Mouse (Mus musculus) hindbrain, embryonic 13.5 days (tissue): Measurements from ENCODE around the gene Rbp2. TPM values are rescaled to one million over a fixed set of nuclear protein-coding genes. Genes with fewer than 3 reads are reported as not detected.

Source experiments
- ATAC-seq: fragments of 200-750 bp; cut with Nextera tagmentation; 2 replicates; pipeline ENCODE4 v1.8.0; 2017; ENCODE audit warnings: moderate TSS enrichment; ENCODE audit not compliant: low FRiP score
- H3K27ac ChIP-seq: fragments of 300-500 bp; sonication (generic); 2 replicates; pipeline ENCODE4 v1.5.1; 2015; ENCODE audit warnings: inconsistent platforms, mild to moderate bottlenecking, moderate library complexity
- H3K27me3 ChIP-seq: fragments of 300-500 bp; sonication (generic); 2 replicates; pipeline ENCODE4 v1.6.1; 2015; ENCODE audit warnings: mild to moderate bottlenecking, inconsistent platforms
- H3K36me3 ChIP-seq: fragments of 300-500 bp; sonication (generic); 2 replicates; pipeline ENCODE4 v1.6.1; 2015; ENCODE audit warnings: mild to moderate bottlenecking, inconsistent platforms
- H3K4me1 ChIP-seq: fragments of 300-500 bp; sonication (generic); replicated peaks from 2 replicates; pipeline ENCODE4 v1.6.1; 2015; ENCODE audit warnings: inconsistent platforms
- H3K4me2 ChIP-seq: fragments of 300-500 bp; sonication (generic); 2 replicates; pipeline ENCODE4 v1.6.1; 2015; ENCODE audit warnings: inconsistent platforms, mild to moderate bottlenecking, moderate library complexity
- H3K4me3 ChIP-seq: fragments of 300-500 bp; sonication (generic); 2 replicates; pipeline ENCODE4 v1.5.1; 2015; ENCODE audit warnings: mild to moderate bottlenecking, inconsistent platforms
- H3K9ac ChIP-seq: fragments of 300-500 bp; sonication (generic); 2 replicates; pipeline ENCODE4 v1.6.1; 2015; ENCODE audit warnings: mild to moderate bottlenecking, inconsistent platforms
- H3K9me3 ChIP-seq: fragments of 300-500 bp; sonication (generic); 2 replicates; pipeline ENCODE4 v1.6.1; 2016; ENCODE audit warnings: inconsistent platforms
- WGBS: fragments of 180-500 bp; shearing (Covaris S2); methylation state at CpG from one replicate; pipeline ENCODE4 v1.1.7; 2015; 5-methylcytosine and 5-hydroxymethylcytosine counted together
- polyA plus RNA-seq: library from polyadenylated mRNA; unstranded; fragments of >200 nt; fragmentation: Nextera tagmentation; extraction: Ambion mirVana; gene quantifications from 2 replicates; pipeline ENCODE4 v1.2.1, GENCODE M21; 2015

Gene Rbp2
- polyA plus RNA-seq = 0.62 and 1.2 TPM in 2 replicates

- ATAC-seq = no peak
- Histone ChIP-seq H3K36me3 (no peaks in the 10 kb centered on the region), H3K27me3 (no peaks in the 10 kb centered on the region), H3K4me1 (no peaks in the 10 kb centered on the region), H3K4me2 (no peak within 1 kb of the TSS), H3K27ac (no peak within 1 kb of the TSS), H3K9me3 (no peaks in the 10 kb centered on the region), H3K4me3 (no peak within 1 kb of the TSS), H3K9ac (no peak within 1 kb of the TSS)
- WGBS = 92% methylated on average over 3 of the region's 3 CpGs
Observed at GRCm38 (mm10) chr9:98485815-98486214, at the start of gene Rbp2. Gene Rbp2, plus strand, starts transcription at chr9:98486115.

DNA sequence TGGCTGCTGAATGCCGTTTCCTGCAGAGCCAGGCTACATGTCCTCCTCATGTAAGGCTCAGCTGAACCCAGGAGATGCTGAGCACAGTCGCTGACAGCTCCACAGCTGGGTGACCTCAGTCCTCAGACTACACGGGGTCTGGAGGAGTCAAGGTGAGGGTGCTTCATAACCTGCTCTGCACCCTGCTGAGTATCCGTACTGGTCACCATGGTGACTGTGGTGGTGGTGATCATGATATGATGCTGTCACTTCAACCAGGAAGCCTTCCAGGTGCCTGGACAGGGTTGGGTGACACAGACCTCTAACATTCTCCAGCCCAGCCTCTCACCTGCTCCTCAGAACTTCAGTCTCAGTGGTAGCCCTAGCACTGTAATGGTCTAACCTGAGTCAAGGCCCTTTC lies 48.1 kb upstream of the Rbp2 start:
- no peak for ATAC-seq
- 80% methylated on average over 4 of the region's 4 CpGs for WGBS
- Histone ChIP-seq H3K4me2 (no peak overlapping the region), H3K27ac (no peak overlapping the region), H3K27me3 (0 out of 2 replicates have a peak, but pooled peaks cover 3% of the 10 kb centered on the region), H3K36me3 (peaks cover 5% of the 10 kb centered on the region; the same call in 1 of the 2 replicates), H3K9me3 (no peaks in the 10 kb centered on the region), H3K4me3 (no peak overlapping the region), H3K9ac (no peak overlapping the region), H3K4me1 (peaks cover 16% of the 10 kb centered on the region)

GRCm38 (mm10) chr9:98439091-98439490 lies 46.8 kb upstream of the Rbp2 start:
- Histone ChIP-seq H3K4me2 (no peak overlapping the region), H3K4me3 (no peak overlapping the region), H3K36me3 (peaks cover 5% of the 10 kb centered on the region; the same call in 1 of the 2 replicates), H3K9ac (no peak overlapping the region), H3K27me3 (no peaks in the 10 kb centered on the region), H3K27ac (no peak overlapping the region), H3K4me1 (peaks cover 11% of the 10 kb centered on the region), H3K9me3 (no peaks in the 10 kb centered on the region)
- ATAC-seq = no peak
- WGBS = 58% methylated on average over 3 of the region's 3 CpGs

DNA sequence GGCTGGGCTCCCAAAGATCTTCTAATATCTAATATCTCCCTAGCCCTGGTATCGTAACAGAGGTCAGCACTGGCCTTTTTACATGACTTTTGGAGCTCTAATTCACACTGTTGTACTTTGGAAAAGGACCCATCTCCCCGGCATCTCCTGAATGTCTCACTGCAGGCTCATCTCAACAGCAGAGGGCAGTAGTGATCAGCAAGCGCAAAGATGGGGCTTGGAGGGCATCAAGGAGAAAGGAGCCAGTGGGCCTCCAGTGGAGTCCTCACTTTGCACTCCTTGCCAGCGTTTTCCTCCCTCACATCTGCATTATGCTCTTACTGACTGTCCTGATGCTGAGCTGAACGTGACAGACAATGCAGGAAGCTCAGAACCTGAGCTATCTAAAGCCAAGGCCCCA lies 43.3 kb upstream of the Rbp2 start:
- no peaks in the 10 kb centered on the region for H3K27me3 ChIP-seq
- WGBS = 57% methylated on average over 5 of the region's 5 CpGs
- H3K27ac ChIP-seq = no peak overlapping the region
- no peaks in the 10 kb centered on the region for H3K9me3 ChIP-seq
- no peak for ATAC-seq
- 0 out of 2 replicates have a peak, but pooled peaks cover 7% of the 10 kb centered on the region for H3K4me1 ChIP-seq
- peaks cover 10% of the 10 kb centered on the region for H3K36me3 ChIP-seq
- no peak overlapping the region for H3K4me3 ChIP-seq
- H3K9ac ChIP-seq = no peak overlapping the region
- no peak overlapping the region for H3K4me2 ChIP-seq

- no peak overlapping the region for H3K27ac ChIP-seq
- no peaks in the 10 kb centered on the region for H3K4me1 ChIP-seq
- H3K9me3 ChIP-seq = no peaks in the 10 kb centered on the region
- H3K4me3 ChIP-seq = no peak overlapping the region
- no peak overlapping the region for H3K9ac ChIP-seq
- WGBS = 83% methylated on average over 9 of the region's 9 CpGs
- no peaks in the 10 kb centered on the region for H3K27me3 ChIP-seq
- no peak for ATAC-seq
- peaks cover 8% of the 10 kb centered on the region for H3K36me3 ChIP-seq
- no peak overlapping the region for H3K4me2 ChIP-seq
Observed at GRCm38 (mm10) chr9:98445359-98446149, 40.4 kb upstream of the Rbp2 start.

- WGBS = 74% methylated on average over 1 of the region's 1 CpGs
- H3K4me1 ChIP-seq = no peaks in the 10 kb centered on the region
- no peak overlapping the region for H3K4me3 ChIP-seq
- ATAC-seq = no peak
- H3K4me2 ChIP-seq = no peak overlapping the region
- no peaks in the 10 kb centered on the region for H3K27me3 ChIP-seq
- H3K27ac ChIP-seq = no peak overlapping the region
- no peak overlapping the region for H3K9ac ChIP-seq
- no peaks in the 10 kb centered on the region; the same call in 1 of the 2 replicates for H3K36me3 ChIP-seq
- no peaks in the 10 kb centered on the region for H3K9me3 ChIP-seq
Observed at GRCm38 (mm10) chr9:98450976-98451375, 34.9 kb upstream of the Rbp2 start.

DNA sequence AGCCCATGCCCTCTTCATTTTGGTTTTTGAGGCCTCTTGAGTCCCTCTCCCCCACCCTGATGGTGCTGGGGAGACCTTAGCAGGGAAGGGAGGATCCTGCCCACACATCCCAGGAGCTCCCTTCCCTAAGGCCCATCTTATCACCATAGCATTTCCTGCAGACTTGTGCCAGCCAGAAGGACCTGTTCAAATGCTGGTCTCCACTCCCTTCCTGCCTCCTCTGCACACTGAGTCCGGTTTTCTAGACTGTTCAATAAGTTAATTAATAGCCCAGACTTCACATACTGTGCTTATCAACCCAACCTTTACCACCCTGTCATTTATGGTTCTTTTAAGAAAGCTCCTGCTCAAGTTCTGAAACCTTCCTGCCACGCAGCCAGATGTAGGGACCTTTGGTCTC lies 19.2 kb upstream of the Rbp2 start:
- no peaks in the 10 kb centered on the region for H3K9me3 ChIP-seq
- no peaks in the 10 kb centered on the region for H3K27me3 ChIP-seq
- no peak overlapping the region for H3K9ac ChIP-seq
- 72% methylated on average over 2 of the region's 2 CpGs for WGBS
- H3K36me3 ChIP-seq = no peaks in the 10 kb centered on the region
- no peak overlapping the region for H3K4me2 ChIP-seq
- no peak for ATAC-seq
- H3K4me3 ChIP-seq = no peak overlapping the region
- no peak overlapping the region for H3K27ac ChIP-seq
- no peaks in the 10 kb centered on the region for H3K4me1 ChIP-seq

DNA sequence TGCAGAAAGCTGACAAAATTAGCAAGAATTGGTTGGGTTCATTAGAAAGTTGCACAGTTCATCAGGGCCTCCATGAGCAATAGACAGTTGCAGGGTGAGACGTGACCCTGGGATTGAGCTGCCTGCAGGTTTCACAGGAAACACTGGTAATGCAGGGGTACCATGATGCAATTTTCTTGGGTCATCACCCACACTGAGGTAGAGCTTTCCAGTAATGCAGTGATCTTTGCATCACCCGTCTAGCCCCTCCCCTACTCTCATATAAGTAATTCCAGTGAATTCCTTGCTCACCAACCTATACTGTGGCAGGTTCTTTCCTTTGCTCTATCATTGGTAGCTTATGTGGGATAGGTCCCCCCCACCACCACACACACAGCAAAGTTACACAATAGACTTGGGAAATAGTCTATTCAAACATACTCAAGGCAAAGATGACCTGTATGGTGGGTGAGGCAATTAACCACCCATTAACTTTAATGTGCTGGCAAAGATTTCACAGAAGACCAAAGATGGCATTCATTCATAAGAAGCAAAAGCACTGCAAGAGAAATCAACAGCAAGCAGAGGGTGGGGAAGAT lies 5.7 kb upstream of the Rbp2 start:
- H3K27me3 ChIP-seq = no peaks in the 10 kb centered on the region
- no peaks in the 10 kb centered on the region for H3K4me1 ChIP-seq
- H3K27ac ChIP-seq = no peak overlapping the region
- WGBS = 89% methylated on average over 2 of the region's 2 CpGs
- no peaks in the 10 kb centered on the region for H3K36me3 ChIP-seq
- no peak overlapping the region for H3K4me3 ChIP-seq
- H3K9ac ChIP-seq = no peak overlapping the region
- no peak for ATAC-seq
- H3K9me3 ChIP-seq = no peaks in the 10 kb centered on the region
- H3K4me2 ChIP-seq = no peak overlapping the region

DNA sequence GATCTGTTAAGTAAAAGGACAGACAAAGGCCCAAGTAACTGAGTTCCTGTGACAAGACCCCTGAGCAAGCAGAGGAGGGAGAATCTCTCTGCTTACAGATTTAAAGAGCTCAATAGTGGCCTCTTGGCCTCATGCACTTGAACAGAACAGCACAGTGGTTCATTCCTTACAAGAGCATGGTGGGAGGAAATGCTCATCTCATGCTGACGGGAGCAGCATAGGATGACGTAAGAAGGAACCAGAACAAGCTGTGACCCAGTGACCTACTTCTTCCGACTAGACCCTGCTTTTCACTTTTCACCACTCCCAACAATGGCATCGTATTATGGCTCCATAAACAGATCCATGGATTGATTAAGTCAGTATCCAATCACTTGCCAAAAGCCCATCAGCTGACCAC lies 3.7 kb upstream of the Rbp2 start:
- WGBS = 70% methylated on average over 4 of the region's 4 CpGs
- H3K9ac ChIP-seq = no peak overlapping the region
- no peaks in the 10 kb centered on the region for H3K27me3 ChIP-seq
- no peak overlapping the region for H3K27ac ChIP-seq
- ATAC-seq = no peak
- H3K4me3 ChIP-seq = no peak overlapping the region
- H3K4me1 ChIP-seq = no peaks in the 10 kb centered on the region
- no peak overlapping the region for H3K4me2 ChIP-seq
- no peaks in the 10 kb centered on the region for H3K9me3 ChIP-seq
- H3K36me3 ChIP-seq = no peaks in the 10 kb centered on the region

- H3K4me2 ChIP-seq = no peak overlapping the region
- H3K27me3 ChIP-seq = no peaks in the 10 kb centered on the region
- H3K9me3 ChIP-seq = no peaks in the 10 kb centered on the region
- ATAC-seq = no peak
- H3K27ac ChIP-seq = no peak overlapping the region
- no peak overlapping the region for H3K9ac ChIP-seq
- H3K4me1 ChIP-seq = no peaks in the 10 kb centered on the region
- H3K36me3 ChIP-seq = no peaks in the 10 kb centered on the region
- no peak overlapping the region for H3K4me3 ChIP-seq
- 82% methylated on average over 7 of the region's 7 CpGs for WGBS
Observed at GRCm38 (mm10) chr9:98485020-98485419, 895 bp upstream of the Rbp2 start.

GRCm38 (mm10) chr9:98487273-98487672 lies 1.4 kb downstream of the Rbp2 start:
- no peak for ATAC-seq
- no peaks in the 10 kb centered on the region for H3K4me1 ChIP-seq
- H3K36me3 ChIP-seq = no peaks in the 10 kb centered on the region
- 81% methylated on average over 6 of the region's 6 CpGs for WGBS
- H3K9me3 ChIP-seq = no peaks in the 10 kb centered on the region
- no peak overlapping the region for H3K4me3 ChIP-seq
- no peak overlapping the region for H3K9ac ChIP-seq
- H3K27ac ChIP-seq = no peak overlapping the region
- H3K27me3 ChIP-seq = no peaks in the 10 kb centered on the region
- H3K4me2 ChIP-seq = no peak overlapping the region

GRCm38 (mm10) chr9:98489532-98489931 lies 3.6 kb downstream of the Rbp2 start:
- 79% methylated on average over 4 of the region's 4 CpGs for WGBS
- ATAC-seq = no peak
- 0 out of 2 replicates have a peak, but pooled peaks cover 4% of the 10 kb centered on the region for H3K27me3 ChIP-seq

GRCm38 (mm10) chr9:98490128-98490527 lies 4.2 kb downstream of the Rbp2 start:
- no peak overlapping the region for H3K4me2 ChIP-seq
- H3K9ac ChIP-seq = no peak overlapping the region
- ATAC-seq = no peak
- H3K27ac ChIP-seq = no peak overlapping the region
- H3K27me3 ChIP-seq = 0 out of 2 replicates have a peak, but pooled peaks cover 4% of the 10 kb centered on the region
- H3K9me3 ChIP-seq = no peaks in the 10 kb centered on the region
- WGBS = 58% methylated on average over 4 of the region's 4 CpGs
- no peaks in the 10 kb centered on the region for H3K4me1 ChIP-seq
- H3K4me3 ChIP-seq = no peak overlapping the region
- no peaks in the 10 kb centered on the region for H3K36me3 ChIP-seq

More at GRCm38 (mm10) chr9:98489532-98489931, 3.6 kb downstream of the Rbp2 start:
- no peaks in the 10 kb centered on the region for H3K9me3 ChIP-seq
- H3K4me3 ChIP-seq = no peak overlapping the region
- no peaks in the 10 kb centered on the region for H3K36me3 ChIP-seq
- no peaks in the 10 kb centered on the region for H3K4me1 ChIP-seq
- H3K9ac ChIP-seq = no peak overlapping the region
- no peak overlapping the region for H3K4me2 ChIP-seq
- no peak overlapping the region for H3K27ac ChIP-seq
